ENCODE assay signal across 8 mouse cellular contexts in genomic region chr2:157135014-157135413, GRCm38 (mm10). TPM values are rescaled to one million over a fixed set of nuclear protein-coding genes. Genes with fewer than 3 reads are reported as not detected.
DNase-seq lines count a peak whose midpoint lies in the region; ATAC-seq and TF ChIP-seq lines count a peak whose summit lies in the region.

Gene Samhd1, minus strand, starts transcription at chr2:157135265.

- no peaks in the 10 kb centered on the region for H3K9me3 ChIP-seq in forebrain, embryonic 15.5 days

- DNase-seq in ES-CJ7 (ENCODE audit: low read depth, low spot score) = peak; percentile 95
- peak; percentile 92 for DNase-seq in cerebellum, adult 11 months
- DNase-seq in heart, postnatal 25 days (ENCODE audit: low spot score) = peak; percentile 94
- peak; percentile 81 to 91 for DNase-seq in layer of hippocampus, adult 18-20 months (ENCODE audit: low spot score in 2 of 2)
- peak; percentile 89 for DNase-seq in lung, adult 2 months
- peak; percentile 66 to 74 for DNase-seq in thymus, adult 18-20 months

- under 1% methylated on average over 32 of the region's 32 CpGs for WGBS in forebrain, embryonic 15.5 days
- under 1% methylated on average over 32 of the region's 32 CpGs for WGBS in lung, adult 2 months

- TF ChIP-seq CTCF in lung, adult 2 months (IDR thresholded peaks at IDR 0.05; ENCODE audit: insufficient read depth, low read length) = no peak

- no peaks in the 10 kb centered on the region for H3K27me3 ChIP-seq in forebrain, embryonic 15.5 days

- peak within 1 kb of the TSS; percentile 69 for H3K4me3 ChIP-seq in forebrain, embryonic 15.5 days
- H3K4me3 ChIP-seq in lung, adult 2 months (replicated peaks; ENCODE audit: extremely low read depth, low read depth, low read length) = peak within 1 kb of the TSS; percentile 75

- peak; percentile 83; the same call in 1 of the 2 replicates for TF ChIP-seq POLR2A in lung, adult 2 months (IDR thresholded peaks at IDR 0.05; ENCODE audit: borderline replicate concordance, extremely low read depth, low read depth, low read length)

- peak within 1 kb of the TSS; percentile 66 for H3K9ac ChIP-seq in forebrain, embryonic 15.5 days (replicated peaks)

- H3K4me2 ChIP-seq in forebrain, embryonic 15.5 days (replicated peaks) = peak within 1 kb of the TSS; percentile 97

- H3K36me3 ChIP-seq in forebrain, embryonic 15.5 days = no peaks in the 10 kb centered on the region

- intact Hi-C loops in heart, postnatal 25 days (cut with DNase I) = no loop called here

- peak; percentile 90 for ATAC-seq in forebrain, embryonic 15.5 days (replicated peaks)
- peak; percentile 68 for ATAC-seq in neutrophil, adult 5-6 weeks (ENCODE audit: extremely low read depth, insufficient number of reproducible peaks, low FRiP score, poor library complexity, severe bottlenecking)

- peaks cover 11% of the 10 kb centered on the region for H3K4me1 ChIP-seq in forebrain, embryonic 15.5 days
- peaks cover 16% of the 10 kb centered on the region for H3K4me1 ChIP-seq in lung, adult 2 months (ENCODE audit: control insufficient read depth, insufficient read depth, low read length)

- H3K27ac ChIP-seq in forebrain, embryonic 15.5 days (replicated peaks) = peak within 1 kb of the TSS; percentile 57; the same call in 1 of the 2 replicates

RNA-seq across cellular contexts. Expression of gene Samhd1, which starts in this region (rescaled TPM):
- polyA plus RNA-seq in forebrain, embryonic 15.5 days (2015; fragmentation: Nextera tagmentation; extraction: Ambion mirVana) = 12.3 and 12.6 TPM in 2 replicates
- 10 to 100 TPM; 21.6 to 22.4 TPM for total RNA-seq in heart, postnatal 25 days (2021)
- 10 to 100 TPM; 11.9 to 12.1 TPM for total RNA-seq in layer of hippocampus, adult 18-20 months (2021)
- 69.9 and 85.8 TPM in 2 replicates for polyA plus RNA-seq in lung, adult 2 months (2012; rRNA removed)
- 1,618 and 1,994 TPM in 2 replicates for total RNA-seq in neutrophil, adult 5-6 weeks (2017)

Comparison
In these comparisons a context has a peak if more than half of its experiments do, and no peak if none do; other contexts are left out.
1. Peak in every context shown above with its lines: DNase-seq, ATAC-seq, H3K4me3 ChIP-seq and H3K27ac ChIP-seq.
2. RNA of gene Samhd1 (total RNA-seq): 1,618 to 1,994 TPM in neutrophil, adult 5-6 weeks; 21.6 to 22.4 TPM in heart, postnatal 25 days and 11.9 to 12.1 TPM in layer of hippocampus, adult 18-20 months; every median in the first group is over 10 times any median in the second.